Mouse (Mus musculus) fat pad, adult 2 months (tissue): Measurements from ENCODE around the gene Usp6nl.

Experiments used
- DNase-seq: peaks from one replicate; pipeline ENCODE4 v3.0.0-alpha.2; 2011; ENCODE audit warnings: low read depth, low spot score; ENCODE audit errors: extremely low read depth

Gene Usp6nl

GRCm38 (mm10) chr2:6466396-6466795, 143.9 kb downstream of the Usp6nl start:
- no peak for DNase-seq

GRCm38 (mm10) chr2:6467318-6467717, 144.9 kb downstream of the Usp6nl start:
- DNase-seq, result no peak

- no peak for DNase-seq
These were observed 146.7 kb downstream of the Usp6nl start for GRCm38 (mm10) chr2:6469164-6469563.

GRCm38 (mm10) chr2:6471110-6471611, 148.7 kb downstream of the Usp6nl start:
- DNase-seq, result no peak

- no peak for DNase-seq
These were observed 151.4 kb downstream of the Usp6nl start for GRCm38 (mm10) chr2:6473829-6474228.

GRCm38 (mm10) chr2:6477884-6478283, 155.4 kb downstream of the Usp6nl start:
- DNase-seq, result no peak

- no peak for DNase-seq
These were observed 156.0 kb downstream of the Usp6nl start for GRCm38 (mm10) chr2:6478361-6478965.

GRCm38 (mm10) chr2:6478966-6479391, 156.5 kb downstream of the Usp6nl start:
- no peak for DNase-seq

- no peak for DNase-seq
These were observed 157.2 kb downstream of the Usp6nl start for GRCm38 (mm10) chr2:6479620-6480019.

- no peak for DNase-seq
These were observed 159.5 kb downstream of the Usp6nl start for GRCm38 (mm10) chr2:6481966-6482365.

GRCm38 (mm10) chr2:6482411-6482810, 159.9 kb downstream of the Usp6nl start:
- no peak for DNase-seq

- no peak for DNase-seq
These were observed 160.9 kb downstream of the Usp6nl start for GRCm38 (mm10) chr2:6483081-6483992.

- DNase-seq, result no peak
These were observed 161.7 kb downstream of the Usp6nl start for GRCm38 (mm10) chr2:6484179-6484578.

- DNase-seq, result no peak
These were observed 165.4 kb downstream of the Usp6nl start for GRCm38 (mm10) chr2:6487566-6488488.

- no peak for DNase-seq
These were observed 166.1 kb downstream of the Usp6nl start for GRCm38 (mm10) chr2:6488489-6489056.

- no peak for DNase-seq
These were observed 167.6 kb downstream of the Usp6nl start for GRCm38 (mm10) chr2:6490076-6490475.

- DNase-seq, result no peak
These were observed 168.4 kb downstream of the Usp6nl start for GRCm38 (mm10) chr2:6490870-6491269.

- DNase-seq, result no peak
These were observed 171.4 kb downstream of the Usp6nl start for GRCm38 (mm10) chr2:6493886-6494285.
